ENCODE assay signal across 11 mouse cellular contexts in genomic region chr5:111674976-111675672, GRCm38 (mm10). TPM values are rescaled to one million over a fixed set of nuclear protein-coding genes. Genes with fewer than 3 reads are reported as not detected.
A peak's percentile ranks its signal among the peaks of the same experiment; 100 is the strongest.
DNase-seq lines count a peak whose midpoint lies in the region; ATAC-seq and TF ChIP-seq lines count a peak whose summit lies in the region.
"Had no signal": no experiment of that assay in that cellular context is flagged by ENCODE, and none has a peak within 500 bp of the region (broad histone marks: within the 10 kb centered on the region; RNA-seq: fewer than 3 reads in every experiment).

No protein-coding gene starts in this region.

- no peak for TF ChIP-seq POLR2A in cerebellum, adult 2 months (IDR thresholded peaks at IDR 0.05; ENCODE audit: borderline replicate concordance, insufficient read depth, low read length)

- peak overlapping the region; percentile 77 for H3K27ac ChIP-seq in kidney, embryonic 16.5 days (ENCODE audit: low read length)
- no peak overlapping the region for H3K27ac ChIP-seq in forebrain, embryonic 11.5 days (ENCODE audit: low read depth, low read length)
- H3K27ac ChIP-seq in limb, embryonic 10.5 days: peak overlapping the region; percentile 64
- peak overlapping the region; percentile 79 for H3K27ac ChIP-seq in stomach, postnatal 0 days (replicated peaks)
- H3K27ac ChIP-seq in left cerebral cortex, adult 2 months: no peak overlapping the region
- H3K27ac ChIP-seq in cerebellum, adult 2 months (ENCODE audit: insufficient read depth, low read length): no peak overlapping the region

- no peak overlapping the region for H3K4me2 ChIP-seq in kidney, embryonic 16.5 days (replicated peaks; ENCODE audit: low read depth, low read length)
- no peak overlapping the region for H3K4me2 ChIP-seq in forebrain, embryonic 11.5 days (ENCODE audit: low read depth, low read length, severe bottlenecking)
- no peak overlapping the region for H3K4me2 ChIP-seq in stomach, postnatal 0 days (replicated peaks; ENCODE audit: low read depth)

- TF ChIP-seq EP300 in stomach, postnatal 0 days (optimal IDR thresholded peaks at IDR 0.05): no peak

- H3K4me3 ChIP-seq in kidney, embryonic 16.5 days (ENCODE audit: low read length): no peak overlapping the region
- no peak overlapping the region for H3K4me3 ChIP-seq in forebrain, embryonic 11.5 days (ENCODE audit: low read depth, low read length)
- no peak overlapping the region for H3K4me3 ChIP-seq in limb, embryonic 10.5 days
- no peak overlapping the region for H3K4me3 ChIP-seq in stomach, postnatal 0 days (ENCODE audit: low read depth, low read length)
- no peak overlapping the region for H3K4me3 ChIP-seq in left cerebral cortex, adult 2 months
- no peak overlapping the region for H3K4me3 ChIP-seq in cerebellum, adult 2 months (replicated peaks; ENCODE audit: insufficient read depth, low read depth, low read length)

- intact Hi-C loops in left cerebral cortex, adult 2 months (cut with DNase I): no loop called here

- no peak overlapping the region for H3K9ac ChIP-seq in kidney, embryonic 16.5 days (replicated peaks; ENCODE audit: low read length)
- H3K9ac ChIP-seq in forebrain, embryonic 11.5 days (ENCODE audit: low read length): 0 out of 2 replicates have a peak overlapping the region, but pooled peaks have one; percentile 30
- H3K9ac ChIP-seq in stomach, postnatal 0 days (ENCODE audit: low read length): no peak overlapping the region; the same call in 1 of the 2 replicates

- no peaks in the 10 kb centered on the region for H3K9me3 ChIP-seq in kidney, embryonic 16.5 days (ENCODE audit: low read length)
- H3K9me3 ChIP-seq in forebrain, embryonic 11.5 days (ENCODE audit: control insufficient read depth, low read length): no peaks in the 10 kb centered on the region
- no peaks in the 10 kb centered on the region for H3K9me3 ChIP-seq in limb, embryonic 10.5 days (replicated peaks)
- no peaks in the 10 kb centered on the region for H3K9me3 ChIP-seq in stomach, postnatal 0 days (ENCODE audit: control insufficient read depth, low read length)

- no peak for TF ChIP-seq CTCF in stomach, postnatal 0 days (IDR thresholded peaks at IDR 0.05; ENCODE audit: low read depth)
- TF ChIP-seq CTCF in left cerebral cortex, adult 2 months (IDR thresholded peaks at IDR 0.05): no peak
- no peak for TF ChIP-seq CTCF in cerebellum, adult 2 months (IDR thresholded peaks at IDR 0.05; ENCODE audit: borderline replicate concordance, insufficient read depth, low read depth, low read length)

- ATAC-seq in kidney, embryonic 16.5 days (ENCODE audit: low FRiP score, low TSS enrichment): peak; percentile 43
- ATAC-seq in forebrain, embryonic 11.5 days (replicated peaks; ENCODE audit: low FRiP score): no peak
- ATAC-seq in stomach, postnatal 0 days (ENCODE audit: low FRiP score, low TSS enrichment): no peak; the same call in 1 of the 2 replicates

- WGBS in kidney, embryonic 16.5 days: 37% methylated on average over 6 of the region's 6 CpGs
- WGBS in forebrain, embryonic 11.5 days: 56% methylated on average over 6 of the region's 6 CpGs
- WGBS in limb, embryonic 10.5 days: 58% methylated on average over 6 of the region's 6 CpGs
- WGBS in stomach, postnatal 0 days: 40% methylated on average over 6 of the region's 6 CpGs
- 47% methylated on average over 6 of the region's 6 CpGs for WGBS in cerebellum, adult 2 months

- no peaks in the 10 kb centered on the region for H3K36me3 ChIP-seq in kidney, embryonic 16.5 days (ENCODE audit: insufficient read depth, low read length)
- no peaks in the 10 kb centered on the region for H3K36me3 ChIP-seq in forebrain, embryonic 11.5 days (ENCODE audit: control insufficient read depth, insufficient read depth, low read length)
- no peaks in the 10 kb centered on the region for H3K36me3 ChIP-seq in limb, embryonic 10.5 days
- no peaks in the 10 kb centered on the region for H3K36me3 ChIP-seq in stomach, postnatal 0 days (ENCODE audit: control insufficient read depth, insufficient read depth, low read length)
- H3K36me3 ChIP-seq: G1E had no signal

- DNase-seq in kidney, postnatal 36 days: no peak
- DNase-seq in forebrain, embryonic 11.5 days (ENCODE audit: low spot score): no peak
- DNase-seq in limb, embryonic 10.5 days (ENCODE audit: low spot score): no peak
- no peak for DNase-seq in stomach, postnatal 0 days (ENCODE audit: low spot score)
- DNase-seq in left cerebral cortex, adult 2 months (ENCODE audit: extremely low spot score in 1 of 2, low spot score in 2 of 2): no peak
- no peak for DNase-seq in cerebellum, adult 2 months
- no peak for DNase-seq in adrenal gland, postnatal 4 days (ENCODE audit: low spot score in 2 of 2)

- peaks cover 4% of the 10 kb centered on the region for H3K27me3 ChIP-seq in kidney, embryonic 16.5 days (ENCODE audit: insufficient read depth, low read length)
- H3K27me3 ChIP-seq in forebrain, embryonic 11.5 days (ENCODE audit: control insufficient read depth, insufficient read depth, low read length): 0 out of 2 replicates have a peak, but pooled peaks cover 2% of the 10 kb centered on the region
- H3K27me3 ChIP-seq in limb, embryonic 10.5 days (ENCODE audit: low read depth, poor library complexity, severe bottlenecking): peaks cover 79% of the 10 kb centered on the region
- H3K27me3 ChIP-seq in stomach, postnatal 0 days (ENCODE audit: control insufficient read depth, insufficient read depth, low read length): no peaks in the 10 kb centered on the region
- H3K27me3 ChIP-seq in cerebellum, adult 2 months (ENCODE audit: control insufficient read depth, insufficient read depth, low read length): no peaks in the 10 kb centered on the region

- H3K4me1 ChIP-seq in kidney, embryonic 16.5 days (ENCODE audit: insufficient read depth, low read length): peaks cover 25% of the 10 kb centered on the region
- H3K4me1 ChIP-seq in forebrain, embryonic 11.5 days (replicated peaks; ENCODE audit: control insufficient read depth, insufficient read depth, low read length): peaks cover 24% of the 10 kb centered on the region
- peaks cover 31% of the 10 kb centered on the region for H3K4me1 ChIP-seq in limb, embryonic 10.5 days
- 0 out of 2 replicates have a peak, but pooled peaks cover 5% of the 10 kb centered on the region for H3K4me1 ChIP-seq in stomach, postnatal 0 days (replicated peaks; ENCODE audit: control insufficient read depth, insufficient read depth)
- no peaks in the 10 kb centered on the region for H3K4me1 ChIP-seq in cerebellum, adult 2 months (ENCODE audit: control insufficient read depth, insufficient read depth, low read length)

RNA-seq across cellular contexts. Expression of gene Gm26897, which starts 58.6 kb away (rescaled TPM):
- not detected in 2 replicates for polyA plus RNA-seq in kidney, embryonic 16.5 days (2015; fragmentation: Nextera tagmentation; extraction: Ambion mirVana)
- polyA plus RNA-seq in forebrain, embryonic 11.5 days (2014; fragmentation: Nextera tagmentation; extraction: Ambion mirVana): not detected in 2 replicates
- polyA plus RNA-seq in limb, embryonic 10.5 days (2016; fragmentation: Nextera tagmentation; extraction: Ambion mirVana): not detected in 2 replicates
- polyA plus RNA-seq in stomach, postnatal 0 days (2015; fragmentation: Nextera tagmentation; extraction: Ambion mirVana): not detected in 2 replicates
- total RNA-seq in left cerebral cortex, adult 2 months (2021): not detected
- polyA plus RNA-seq in cerebellum, adult 2 months (2012; rRNA removed): not detected in 2 replicates
- not detected for total RNA-seq in adrenal gland, postnatal 4 days (2021)
- total RNA-seq: G1E; gastrocnemius, adult 8-10 months; left cerebral cortex, postnatal 10 days had no signal
- polyA plus RNA-seq: G1E had no signal

Comparison
In these comparisons a context has a peak if more than half of its experiments do, and no peak if none do; other contexts are left out.
1. H3K27ac ChIP-seq: peak in kidney, embryonic 16.5 days (single experiment), limb, embryonic 10.5 days (single experiment) and stomach, postnatal 0 days (single experiment); none in forebrain, embryonic 11.5 days (single experiment), left cerebral cortex, adult 2 months (single experiment) and cerebellum, adult 2 months (single experiment).